Mouse (Mus musculus) G1E (cell line): ENCODE measurements around the gene Gcn1l1.

Source experiments
- CTCF ChIP-seq: IDR thresholded peaks from 2 replicates; pipeline ENCODE4 v1.5.1; 2012; ENCODE audit warnings: low read depth, low read length, inconsistent platforms, mixed read lengths
- GATA1 ChIP-seq: IDR thresholded peaks from 2 replicates; pipeline ENCODE4 v1.6.1; 2012; ENCODE audit warnings: borderline replicate concordance, low read length, inconsistent platforms, mixed read lengths
- GATA2 ChIP-seq: IDR thresholded peaks from 2 replicates; pipeline ENCODE4 v1.6.1; 2012; ENCODE audit warnings: low read depth, low read length, inconsistent platforms, borderline replicate concordance
- POLR2AphosphoS5 ChIP-seq: IDR thresholded peaks from 2 replicates; pipeline ENCODE4 v1.6.1; 2012; ENCODE audit warnings: low read depth, low read length, inconsistent platforms; ENCODE audit not compliant: insufficient replicate concordance
- TAL1 ChIP-seq: conservative IDR thresholded peaks from 2 replicates; pipeline ENCODE4 v1.6.1; 2012; ENCODE audit warnings: low read depth, low read length, inconsistent platforms, mixed read lengths

GRCm38 (mm10) chr5:115631505-115632357 is 66.7 kb downstream of the Gcn1l1 start, which contains the start of gene Rab35:
- no peak for TF ChIP-seq CTCF
- no peak for TF ChIP-seq POLR2AphosphoS5
- no peak for TF ChIP-seq GATA1
- no peak for TF ChIP-seq GATA2
- TF ChIP-seq TAL1, result no peak
